Mouse (Mus musculus) midbrain, embryonic 14.5 days (tissue): ENCODE measurements around the gene H2-T22. TPM values are rescaled to one million over a fixed set of nuclear protein-coding genes. Genes with fewer than 3 reads are reported as not detected.

Experiments used
- ATAC-seq: fragments of 200-750 bp; cut with Nextera tagmentation; 2 replicates; pipeline ENCODE4 v1.8.0; 2017; ENCODE audit warnings: moderate number of reproducible peaks, moderate library complexity; ENCODE audit not compliant: low FRiP score, low TSS enrichment
- DNase-seq: peaks from one replicate; pipeline ENCODE4 v3.0.0-alpha.2; 2015
- H3K27ac ChIP-seq: fragments of 300-500 bp; sonication (generic); replicated peaks from 2 replicates; pipeline ENCODE4 v1.5.1; 2014; ENCODE audit warnings: mild to moderate bottlenecking, low read depth, low read length, moderate library complexity
- H3K27me3 ChIP-seq: fragments of 300-500 bp; sonication (generic); 2 replicates; pipeline ENCODE4 v1.6.1; 2014; ENCODE audit warnings: low read length, control low read depth, mixed read lengths; ENCODE audit not compliant: control insufficient read depth, insufficient read depth
- H3K36me3 ChIP-seq: fragments of 300-500 bp; sonication (generic); 2 replicates; pipeline ENCODE4 v1.6.1; 2014; ENCODE audit warnings: low read length, control low read depth; ENCODE audit not compliant: control insufficient read depth, insufficient read depth
- H3K4me1 ChIP-seq: fragments of 300-500 bp; sonication (generic); 2 replicates; pipeline ENCODE4 v1.6.1; 2014; ENCODE audit warnings: mild to moderate bottlenecking, antibody characterized with exemption, low read length, control low read depth; ENCODE audit not compliant: control insufficient read depth, insufficient read depth
- H3K4me2 ChIP-seq: fragments of 300-500 bp; sonication (generic); 2 replicates; pipeline ENCODE4 v1.6.1; 2014; ENCODE audit warnings: mild to moderate bottlenecking, low read length, moderate library complexity
- H3K4me3 ChIP-seq: fragments of 300-500 bp; sonication (generic); replicated peaks from 2 replicates; pipeline ENCODE4 v1.5.1; 2014; ENCODE audit warnings: low read depth, low read length
- H3K9ac ChIP-seq: fragments of 300-500 bp; sonication (generic); replicated peaks from 2 replicates; pipeline ENCODE4 v1.6.1; 2014; ENCODE audit warnings: mild to moderate bottlenecking, low read length, moderate library complexity
- H3K9me3 ChIP-seq: fragments of 300-500 bp; sonication (generic); 2 replicates; pipeline ENCODE4 v1.6.1; 2016; ENCODE audit warnings: low read length, control low read depth, mixed read lengths; ENCODE audit not compliant: control insufficient read depth
- WGBS: fragments of 180-500 bp; shearing (Covaris S2); extraction: QIAGEN DNeasy Blood & Tissue Kit; methylation state at CpG from one replicate; pipeline ENCODE4 v1.1.7; 2014; 5-methylcytosine and 5-hydroxymethylcytosine counted together
- polyA plus RNA-seq: library from polyadenylated mRNA; unstranded; fragments of >200 nt; fragmentation: Nextera tagmentation; extraction: Ambion mirVana; gene quantifications from 2 replicates; pipeline ENCODE4 v1.2.1, GENCODE M21; 2014

Gene H2-T22
- polyA plus RNA-seq, 1 experiment from 2014 or later = 7.5 TPM

GRCm38 (mm10) chr17:35997713-35998510, 44.6 kb downstream of the H2-T22 start:
- Histone ChIP-seq H3K4me3 (no peak overlapping the region), H3K9me3 (no peaks in the 10 kb centered on the region), H3K4me1 (peaks cover 4% of the 10 kb centered on the region; the same call in 1 of the 2 replicates), H3K27me3 (no peaks in the 10 kb centered on the region), H3K27ac (no peak overlapping the region), H3K9ac (no peak overlapping the region; the same call in 1 of the 2 replicates), H3K36me3 (no peaks in the 10 kb centered on the region), H3K4me2 (no peak overlapping the region; the same call in 1 of the 2 replicates)
- no peak for ATAC-seq
- WGBS = 42% methylated on average over 12 of the region's 12 CpGs
- DNase-seq = no peak

GRCm38 (mm10) chr17:35996949-35997348, 45.6 kb downstream of the H2-T22 start:
- H3K27me3 ChIP-seq = no peaks in the 10 kb centered on the region
- H3K4me2 ChIP-seq = peak overlapping the region; percentile 1; the same call in 1 of the 2 replicates
- no peak overlapping the region for H3K9ac ChIP-seq
- peaks cover 4% of the 10 kb centered on the region; the same call in 1 of the 2 replicates for H3K4me1 ChIP-seq
- no peak overlapping the region for H3K4me3 ChIP-seq
- 1% methylated on average over 11 of the region's 11 CpGs for WGBS
- DNase-seq (peak; percentile 96), ATAC-seq (peak; percentile 66)
- H3K36me3 ChIP-seq = no peaks in the 10 kb centered on the region
- no peaks in the 10 kb centered on the region for H3K9me3 ChIP-seq
- H3K27ac ChIP-seq = no peak overlapping the region

DNA sequence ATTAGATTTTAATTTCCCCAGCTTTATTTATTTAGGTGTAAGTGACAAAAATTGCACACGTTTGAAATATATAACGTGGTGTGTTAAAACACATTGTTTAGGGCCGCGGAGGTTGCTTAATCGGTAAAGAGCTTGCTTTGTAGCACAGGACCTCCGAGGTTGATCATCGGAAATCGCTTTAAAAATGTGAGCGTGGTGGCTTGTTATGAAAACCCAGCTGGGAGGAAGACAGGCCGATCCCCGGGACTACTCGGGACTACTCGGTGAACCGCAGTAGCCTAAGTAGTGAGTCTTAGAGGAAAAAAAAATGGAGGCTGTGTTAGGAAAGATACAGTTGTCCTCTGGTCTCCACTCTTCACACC, 47.7 kb downstream of the H2-T22 start:
- peaks cover 2% of the 10 kb centered on the region; the same call in 1 of the 2 replicates for H3K36me3 ChIP-seq
- no peaks in the 10 kb centered on the region for H3K9me3 ChIP-seq
- ATAC-seq (no peak), DNase-seq (peak; percentile 26)
- WGBS = 3% methylated on average over 14 of the region's 14 CpGs
- peak overlapping the region; percentile 55 for H3K4me3 ChIP-seq
- peak overlapping the region; percentile 64 for H3K9ac ChIP-seq
- peak overlapping the region; percentile 74; the same call in 1 of the 2 replicates for H3K27ac ChIP-seq
- H3K27me3 ChIP-seq = no peaks in the 10 kb centered on the region
- peak overlapping the region; percentile 72 for H3K4me2 ChIP-seq
- peaks cover 4% of the 10 kb centered on the region; the same call in 1 of the 2 replicates for H3K4me1 ChIP-seq

DNA sequence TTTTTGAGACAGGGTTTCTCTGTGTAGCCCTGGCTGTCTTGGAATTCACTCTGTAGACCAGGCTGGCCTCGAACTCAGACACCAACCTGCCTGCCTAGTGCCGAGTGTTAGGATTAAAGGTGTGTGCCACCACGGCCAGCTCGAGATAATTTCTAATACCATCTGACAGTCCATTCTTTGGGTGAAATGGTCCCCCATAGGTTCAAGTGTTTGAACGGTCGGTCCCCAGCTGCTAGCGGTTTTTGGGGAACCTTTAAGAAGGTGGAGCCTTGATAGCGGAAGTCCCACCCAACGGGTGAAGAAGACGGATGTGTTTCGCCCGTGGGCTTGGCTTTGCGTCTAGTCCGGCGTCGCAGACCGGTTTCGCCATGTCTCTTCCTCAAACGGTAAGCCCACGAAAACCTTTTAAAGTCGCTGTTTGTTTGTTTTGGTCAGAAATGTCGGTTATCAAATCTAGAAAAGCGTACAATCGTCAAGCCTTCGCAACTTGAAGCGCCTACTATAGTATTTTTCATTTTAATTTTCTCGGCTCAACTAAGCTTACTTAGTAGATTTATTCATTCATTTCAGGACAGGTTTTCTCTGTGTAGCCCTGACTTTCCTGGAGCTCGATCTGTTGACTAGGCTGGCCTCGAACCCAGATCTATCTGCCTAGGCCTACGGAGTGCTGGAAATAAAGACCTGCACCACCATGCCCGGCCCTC, 48.2 kb downstream of the H2-T22 start:
- Histone ChIP-seq H3K9ac (peak overlapping the region; percentile 64), H3K4me3 (peak overlapping the region; percentile 55), H3K27ac (peak overlapping the region; percentile 74), H3K4me1 (peaks cover 4% of the 10 kb centered on the region; the same call in 1 of the 2 replicates), H3K9me3 (no peaks in the 10 kb centered on the region), H3K27me3 (no peaks in the 10 kb centered on the region), H3K36me3 (peaks cover 7% of the 10 kb centered on the region; the same call in 1 of the 2 replicates), H3K4me2 (peak overlapping the region; percentile 72)
- WGBS = 3% methylated on average over 31 of the region's 31 CpGs
- DNase-seq (peak; percentile 92), ATAC-seq (peak; percentile 74)

DNA sequence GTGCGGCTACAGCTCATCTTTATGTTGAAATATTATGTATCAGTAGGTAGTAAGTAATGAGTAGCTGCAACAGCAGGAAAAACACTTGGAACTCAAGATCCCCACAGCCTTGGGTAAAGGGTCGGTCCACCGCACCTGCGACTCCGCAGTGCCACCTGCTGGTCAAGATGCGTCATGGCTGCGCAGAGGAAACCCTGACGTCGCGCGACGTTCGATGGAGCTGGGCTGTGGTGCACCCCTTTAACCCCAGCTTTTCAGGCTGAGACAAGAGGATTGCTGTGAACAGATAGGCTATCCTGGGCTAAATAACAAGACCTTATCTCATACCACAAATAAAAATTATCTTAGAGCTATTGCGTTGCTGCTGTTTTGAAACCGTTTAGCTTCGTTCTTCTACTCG, 48.9 kb downstream of the H2-T22 start:
- peak overlapping the region; percentile 72 for H3K4me2 ChIP-seq
- peaks cover 14% of the 10 kb centered on the region for H3K36me3 ChIP-seq
- ATAC-seq (peak; percentile 72), DNase-seq (peak; percentile 94)
- no peaks in the 10 kb centered on the region for H3K27me3 ChIP-seq
- 8% methylated on average over 17 of the region's 17 CpGs for WGBS
- peaks cover 4% of the 10 kb centered on the region; the same call in 1 of the 2 replicates for H3K4me1 ChIP-seq
- peak overlapping the region; percentile 55 for H3K4me3 ChIP-seq
- H3K9ac ChIP-seq = no peak overlapping the region
- no peaks in the 10 kb centered on the region for H3K9me3 ChIP-seq
- 0 out of 2 replicates have a peak overlapping the region, but pooled peaks have one; percentile 74 for H3K27ac ChIP-seq

DNA sequence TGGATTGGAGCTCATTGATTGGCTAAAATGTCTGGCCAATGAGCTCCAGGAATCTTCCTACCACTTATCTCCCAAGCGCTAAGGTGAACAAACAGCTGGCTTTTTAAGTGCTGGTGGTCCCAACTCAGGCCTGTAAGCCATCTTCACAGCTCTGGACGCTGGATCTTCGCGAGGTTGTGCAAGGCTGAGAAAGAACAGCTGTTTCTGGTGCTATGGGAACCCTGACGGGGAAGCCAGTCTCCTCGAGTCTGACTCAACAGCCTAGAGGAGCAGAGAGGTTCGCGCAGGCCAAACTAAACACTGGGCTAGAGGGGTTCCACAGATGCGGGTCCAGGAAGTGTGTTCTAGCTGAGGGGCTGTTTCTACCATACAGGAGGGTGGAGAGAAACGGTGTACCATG, 50.8 kb downstream of the H2-T22 start:
- no peak overlapping the region for H3K9ac ChIP-seq
- no peak overlapping the region for H3K4me2 ChIP-seq
- no peaks in the 10 kb centered on the region for H3K27me3 ChIP-seq
- DNase-seq (no peak), ATAC-seq (no peak)
- no peak overlapping the region for H3K4me3 ChIP-seq
- peaks cover 4% of the 10 kb centered on the region; the same call in 1 of the 2 replicates for H3K4me1 ChIP-seq
- 59% methylated on average over 10 of the region's 10 CpGs for WGBS
- no peak overlapping the region for H3K27ac ChIP-seq
- no peaks in the 10 kb centered on the region for H3K9me3 ChIP-seq
- H3K36me3 ChIP-seq = peaks cover 33% of the 10 kb centered on the region

Other genes with a start within 250 kb of the H2-T22 start
- gene Ier3, start 221.1 kb downstream of the H2-T22 start, polyA plus RNA-seq = 3.3 and 4.0 TPM in 2 replicates
- gene Flot1, start 219.5 kb downstream of the H2-T22 start, polyA plus RNA-seq = 59.9 and 74.0 TPM in 2 replicates
- 1,880 and 2,054 TPM in 2 replicates for gene Tubb5, start 204.4 kb downstream of the H2-T22 start, polyA plus RNA-seq
- 7.3 and 8.2 TPM in 2 replicates for gene Mdc1, start 201.2 kb downstream of the H2-T22 start, polyA plus RNA-seq
- gene Nrm, start 181.4 kb downstream of the H2-T22 start, polyA plus RNA-seq = 14.5 and 20.2 TPM in 2 replicates
- gene Ppp1r18, start 177.2 kb downstream of the H2-T22 start, polyA plus RNA-seq = 17.4 and 21.0 TPM in 2 replicates
- gene Dhx16, start 162.9 kb downstream of the H2-T22 start, polyA plus RNA-seq = 27.4 and 30.7 TPM in 2 replicates
- 50.7 and 70.0 TPM in 2 replicates for gene 2310061I04Rik, start 145.3 kb downstream of the H2-T22 start, polyA plus RNA-seq
- gene Atat1, start 132.7 kb downstream of the H2-T22 start, polyA plus RNA-seq = 478 and 503 TPM in 2 replicates
- 54.9 and 55.3 TPM in 2 replicates for gene Mrps18b, start 126.4 kb downstream of the H2-T22 start, polyA plus RNA-seq
- gene Ppp1r10, start 126.3 kb downstream of the H2-T22 start, polyA plus RNA-seq = 36.3 and 45.2 TPM in 2 replicates
- 64.9 and 82.4 TPM in 2 replicates for gene Abcf1, start 73.0 kb downstream of the H2-T22 start, polyA plus RNA-seq
- 42.4 and 49.6 TPM in 2 replicates for gene Gnl1, start 62.9 kb downstream of the H2-T22 start, polyA plus RNA-seq
- gene Prr3, start 62.5 kb downstream of the H2-T22 start, polyA plus RNA-seq = 80.3 and 87.3 TPM in 2 replicates
- gene H2-T24, start 22.2 kb downstream of the H2-T22 start, polyA plus RNA-seq = 7.4 and 9.8 TPM in 2 replicates
- 4.4 TPM in 2 replicates for gene H2-T23, start 9.9 kb downstream of the H2-T22 start, polyA plus RNA-seq
- not detected in 2 replicates for gene Gm6034, start 214 bp upstream of the H2-T22 start, polyA plus RNA-seq
- not detected in 2 replicates for gene Gm11127, start 15.6 kb upstream of the H2-T22 start, polyA plus RNA-seq
- gene Gm19684, start 78.9 kb upstream of the H2-T22 start, polyA plus RNA-seq = not detected in 2 replicates
- not detected in 2 replicates for gene Gm7030, start 86.7 kb upstream of the H2-T22 start, polyA plus RNA-seq
- not detected in 2 replicates for gene Gm8909, start 125.8 kb upstream of the H2-T22 start, polyA plus RNA-seq
- gene H2-T3, start 147.5 kb upstream of the H2-T22 start, polyA plus RNA-seq = not detected in 2 replicates
- gene Rpp21, start 215.3 kb upstream of the H2-T22 start, polyA plus RNA-seq = 136 and 164 TPM in 2 replicates
- 18.3 and 21.7 TPM in 2 replicates for gene Trim39, start 229.5 kb upstream of the H2-T22 start, polyA plus RNA-seq
- 0.25 TPM in 1 of 2 replicates, not detected in the other for gene H2-M10.2, start 243.7 kb upstream of the H2-T22 start, polyA plus RNA-seq